Mouse (Mus musculus): Measurements from ENCODE around the gene Zfp536.

Gene Zfp536

GRCm38 (mm10) chr7:37556811-37557210, 216.6 kb downstream of the Zfp536 start:
- ATAC-seq (ENCODE audit: low TSS enrichment) = no peak

- no peak for ATAC-seq (ENCODE audit: low TSS enrichment)
These were observed 219.0 kb downstream of the Zfp536 start for GRCm38 (mm10) chr7:37554405-37554804.

- ATAC-seq (ENCODE audit: low TSS enrichment) = no peak
These were observed 219.8 kb downstream of the Zfp536 start for GRCm38 (mm10) chr7:37553646-37554045.

GRCm38 (mm10) chr7:37552384-37552783, 221.1 kb downstream of the Zfp536 start:
- no peak for ATAC-seq (ENCODE audit: low TSS enrichment)

- ATAC-seq (ENCODE audit: low TSS enrichment) = no peak
These were observed 224.6 kb downstream of the Zfp536 start for GRCm38 (mm10) chr7:37548805-37549204.

GRCm38 (mm10) chr7:37544011-37544410, 229.4 kb downstream of the Zfp536 start:
- ATAC-seq (ENCODE audit: low TSS enrichment) = no peak

GRCm38 (mm10) chr7:37542951-37543350, 230.5 kb downstream of the Zfp536 start:
- no peak for ATAC-seq (ENCODE audit: low TSS enrichment)

GRCm38 (mm10) chr7:37531166-37531565, 242.3 kb downstream of the Zfp536 start:
- ATAC-seq (ENCODE audit: low TSS enrichment) = no peak

- no peak for ATAC-seq (ENCODE audit: low TSS enrichment)
These were observed 245.1 kb downstream of the Zfp536 start for GRCm38 (mm10) chr7:37528311-37528710.

- no peak for ATAC-seq (ENCODE audit: low TSS enrichment)
These were observed 245.6 kb downstream of the Zfp536 start for GRCm38 (mm10) chr7:37527890-37528289.

- ATAC-seq (ENCODE audit: low TSS enrichment) = no peak
These were observed 252.0 kb downstream of the Zfp536 start for GRCm38 (mm10) chr7:37521407-37521806.

- no peak for ATAC-seq (ENCODE audit: low TSS enrichment)
These were observed 262.3 kb downstream of the Zfp536 start for GRCm38 (mm10) chr7:37510933-37511675.

GRCm38 (mm10) chr7:37509700-37510099, 263.7 kb downstream of the Zfp536 start:
- no peak for ATAC-seq (ENCODE audit: low TSS enrichment)

GRCm38 (mm10) chr7:37505548-37505947, 267.9 kb downstream of the Zfp536 start:
- ATAC-seq (ENCODE audit: low TSS enrichment) = no peak

- no peak for ATAC-seq (ENCODE audit: low TSS enrichment)
These were observed 268.3 kb downstream of the Zfp536 start for GRCm38 (mm10) chr7:37505096-37505495.

GRCm38 (mm10) chr7:37498881-37499280, 274.6 kb downstream of the Zfp536 start:
- ATAC-seq (ENCODE audit: low TSS enrichment) = no peak

GRCm38 (mm10) chr7:37496491-37496890, 276.9 kb downstream of the Zfp536 start:
- ATAC-seq (ENCODE audit: low TSS enrichment) = no peak

- no peak for ATAC-seq (ENCODE audit: low TSS enrichment)
These were observed 283.1 kb downstream of the Zfp536 start for GRCm38 (mm10) chr7:37490312-37490711.

- ATAC-seq (ENCODE audit: low TSS enrichment) = no peak
These were observed 288.5 kb downstream of the Zfp536 start for GRCm38 (mm10) chr7:37484946-37485345.

- ATAC-seq (ENCODE audit: low TSS enrichment) = no peak
These were observed 290.9 kb downstream of the Zfp536 start for GRCm38 (mm10) chr7:37482564-37482963.

GRCm38 (mm10) chr7:37481165-37481564, 292.3 kb downstream of the Zfp536 start:
- ATAC-seq (ENCODE audit: low TSS enrichment) = no peak

GRCm38 (mm10) chr7:37477309-37477708, 296.1 kb downstream of the Zfp536 start:
- no peak for ATAC-seq (ENCODE audit: low TSS enrichment)

- ATAC-seq (ENCODE audit: low TSS enrichment) = no peak
These were observed 298.0 kb downstream of the Zfp536 start for GRCm38 (mm10) chr7:37475485-37475884.

GRCm38 (mm10) chr7:37474284-37474683, 299.2 kb downstream of the Zfp536 start:
- ATAC-seq (ENCODE audit: low TSS enrichment) = no peak
